Mouse (Mus musculus): ENCODE data around the gene Srsf1.
A peak's percentile ranks its signal among the peaks of the same experiment; 100 is the strongest.

Srsf1 gene

GRCm38 (mm10) chr11:88046944-88047794 is at the start of gene Srsf1:
TSS of gene Srsf1 (plus strand) at chr11:88047373.
- peak; percentile 97 to 98 for DNase-seq (ENCODE audit: low spot score in 2 of 2)

DNA sequence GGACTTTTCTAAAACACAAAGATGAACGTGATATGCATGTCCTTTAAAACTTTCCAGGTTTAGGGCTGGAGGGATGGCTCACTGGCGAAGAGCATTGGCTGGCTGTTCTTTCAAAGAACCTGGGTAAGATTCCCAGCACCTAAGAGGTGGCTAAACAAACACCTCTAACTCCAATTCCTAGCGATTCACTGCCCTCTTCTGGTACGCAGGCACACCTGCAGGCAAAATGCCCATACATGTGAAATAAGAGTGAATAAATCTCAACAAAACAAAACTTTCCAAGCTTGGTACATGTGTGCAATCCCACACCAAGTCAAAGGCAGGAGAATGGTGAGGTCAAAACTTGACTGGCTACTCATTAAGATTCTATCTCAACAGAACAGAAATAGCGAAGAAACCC is 47.4 kb upstream of the Srsf1 start:
- no peak for DNase-seq (ENCODE audit: low spot score in 2 of 2)

- DNase-seq (ENCODE audit: low spot score in 2 of 2): no peak
Measured at GRCm38 (mm10) chr11:88002738-88003137, 44.4 kb upstream of the Srsf1 start.

- no peak for DNase-seq (ENCODE audit: low spot score in 2 of 2)
Measured at GRCm38 (mm10) chr11:88004123-88004522, 43.0 kb upstream of the Srsf1 start.

GRCm38 (mm10) chr11:88008641-88009040 is 38.5 kb upstream of the Srsf1 start:
- DNase-seq (ENCODE audit: low spot score in 2 of 2): no peak

DNA sequence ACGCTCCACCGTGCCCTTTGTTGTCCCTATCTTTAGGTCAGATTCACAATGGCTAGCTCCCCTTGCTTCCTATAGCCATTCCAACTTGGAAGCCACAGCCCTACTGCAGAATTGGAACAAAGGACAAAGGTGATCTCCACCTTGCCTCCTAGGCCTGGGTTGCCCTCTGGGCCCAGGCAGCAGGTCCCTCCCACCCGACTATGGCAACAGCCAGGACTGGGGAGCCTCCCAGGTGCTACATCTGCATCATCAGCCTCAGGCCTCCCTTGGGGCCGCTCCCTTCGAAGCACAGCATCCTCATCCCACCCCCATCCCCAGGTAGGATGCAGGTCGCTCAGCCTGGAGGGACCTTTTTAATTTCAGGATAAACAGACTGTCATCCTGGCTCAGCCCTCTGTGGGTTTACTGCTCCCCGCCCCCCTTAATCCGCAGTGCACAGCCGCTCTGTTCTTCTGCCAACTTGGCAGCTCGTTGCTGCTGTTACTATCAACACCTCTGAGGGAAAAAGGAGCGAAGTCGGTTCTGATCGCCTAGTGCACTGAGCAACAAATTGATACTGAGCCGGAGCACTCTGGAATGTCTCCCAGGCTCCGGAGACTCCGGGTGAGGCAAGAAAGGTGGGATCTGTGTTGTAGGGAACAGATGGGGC is 37.5 kb upstream of the Srsf1 start:
- no peak for DNase-seq (ENCODE audit: low spot score in 2 of 2)

GRCm38 (mm10) chr11:88011208-88011913 is 35.8 kb upstream of the Srsf1 start:
- DNase-seq (ENCODE audit: low spot score in 2 of 2): no peak

DNA sequence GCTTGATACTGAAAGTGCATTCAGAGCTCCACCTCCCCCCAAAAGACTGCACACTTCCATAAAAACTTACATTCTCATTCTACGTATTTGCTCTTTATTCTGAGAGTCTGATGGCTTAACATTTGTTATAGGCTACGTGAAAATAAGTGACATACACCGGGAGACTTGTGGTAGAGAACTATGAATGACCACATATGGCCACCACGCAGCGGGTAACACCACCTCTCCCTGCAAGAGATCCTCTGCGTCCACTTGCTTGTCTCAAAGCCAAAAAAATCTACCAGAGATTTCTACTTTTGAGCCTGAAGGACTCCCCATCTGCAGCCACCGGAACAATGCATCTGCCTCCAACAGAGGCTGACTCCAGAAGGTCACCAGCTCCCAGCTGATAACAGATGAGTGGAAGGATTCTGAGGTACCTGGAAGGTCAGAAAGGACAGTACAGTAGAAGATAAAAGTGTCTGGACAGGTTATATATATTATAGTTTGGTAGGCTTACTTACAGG is 35.2 kb upstream of the Srsf1 start:
- DNase-seq (ENCODE audit: low spot score in 2 of 2): no peak

DNA sequence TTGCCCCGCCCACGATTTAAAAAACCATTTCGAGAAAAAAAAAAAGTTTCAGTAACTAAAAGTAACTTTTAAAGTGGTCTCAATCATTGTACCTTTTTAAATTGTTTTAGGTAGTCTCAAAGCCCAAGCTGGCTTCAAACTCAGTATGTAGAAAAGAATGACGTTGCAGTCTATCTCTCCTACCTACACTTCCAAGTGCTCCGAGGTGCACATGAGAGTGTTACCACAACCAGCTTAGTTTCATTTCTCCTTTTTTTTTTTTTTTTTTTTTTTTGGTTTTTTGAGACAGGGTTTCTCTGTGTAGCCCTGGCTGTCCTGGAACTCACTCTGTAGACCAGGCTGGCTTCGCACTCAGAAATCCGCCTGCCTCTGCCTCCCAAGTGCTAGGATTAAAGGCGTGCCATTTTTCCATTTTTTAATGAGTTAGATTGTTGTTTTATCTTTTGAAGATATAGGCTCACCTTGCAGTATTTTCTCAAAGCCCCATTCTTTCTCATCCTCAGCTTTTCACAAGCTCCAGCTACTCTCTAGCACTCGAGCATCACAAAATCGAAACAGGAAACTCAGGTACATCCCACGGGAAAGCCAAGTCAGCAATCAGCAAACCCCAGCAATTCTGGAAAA is 34.4 kb upstream of the Srsf1 start:
- no peak for DNase-seq (ENCODE audit: low spot score in 2 of 2)

GRCm38 (mm10) chr11:88013632-88014031 is 33.5 kb upstream of the Srsf1 start:
- no peak for DNase-seq (ENCODE audit: low spot score in 2 of 2)

- no peak for DNase-seq (ENCODE audit: low spot score in 2 of 2)
Measured at GRCm38 (mm10) chr11:88015161-88015560, 32.0 kb upstream of the Srsf1 start.

GRCm38 (mm10) chr11:88015795-88016194 is 31.4 kb upstream of the Srsf1 start:
- no peak for DNase-seq (ENCODE audit: low spot score in 2 of 2)

DNA sequence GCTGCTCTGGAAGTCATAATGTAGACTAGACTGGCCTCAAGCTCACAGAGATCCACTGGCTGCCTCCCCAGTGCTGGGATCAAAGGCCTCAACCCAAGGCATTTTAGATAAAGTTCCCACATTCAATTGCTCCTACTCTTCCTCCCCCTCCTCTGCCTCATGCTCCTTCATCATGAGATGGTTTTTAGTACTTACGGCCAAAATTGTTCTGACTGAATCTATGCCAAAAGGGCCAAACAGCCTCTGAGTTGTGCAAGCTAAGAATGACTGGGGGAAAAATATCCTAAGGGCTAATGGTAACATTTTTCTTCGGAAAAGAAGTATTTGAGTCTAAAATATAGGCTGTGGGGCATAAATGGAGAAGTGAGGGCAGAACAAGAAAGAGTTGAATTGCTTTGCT is 23.2 kb upstream of the Srsf1 start:
- no peak for DNase-seq (ENCODE audit: low spot score in 2 of 2)

DNA sequence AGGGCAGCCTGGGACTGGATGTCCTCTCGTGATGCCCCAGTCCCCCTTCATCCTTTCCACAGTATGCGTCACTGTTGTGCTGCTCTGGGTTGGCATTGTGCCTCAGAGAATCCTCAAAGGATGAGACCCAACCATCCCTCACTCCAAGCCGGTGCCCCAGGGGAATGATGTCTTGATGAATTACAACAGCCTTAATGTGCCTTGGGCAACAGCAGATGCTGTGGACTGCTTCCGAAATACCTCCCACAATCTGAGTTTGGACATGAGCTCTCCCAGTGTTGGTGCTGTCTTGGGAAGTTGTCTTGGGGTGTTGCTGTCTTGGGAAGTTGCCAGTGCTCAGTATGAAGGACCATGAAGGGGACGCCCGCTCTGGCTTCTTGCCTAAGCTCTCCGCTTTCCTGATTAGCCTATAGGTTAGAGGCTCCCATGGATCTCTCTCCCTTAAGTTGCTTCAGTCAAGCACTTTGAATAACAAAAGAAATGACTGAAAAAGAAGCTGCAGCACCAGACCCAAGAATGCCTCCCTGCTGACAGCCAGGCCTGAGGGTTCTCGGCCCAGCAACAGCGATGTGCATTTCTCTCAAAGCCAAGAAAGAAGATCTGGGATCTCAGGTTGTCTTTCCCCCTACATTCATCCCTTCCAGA is 19.7 kb upstream of the Srsf1 start:
- DNase-seq (ENCODE audit: low spot score in 2 of 2): no peak

- no peak for DNase-seq (ENCODE audit: low spot score in 2 of 2)
Measured at GRCm38 (mm10) chr11:88028193-88028684, 18.9 kb upstream of the Srsf1 start.

DNA sequence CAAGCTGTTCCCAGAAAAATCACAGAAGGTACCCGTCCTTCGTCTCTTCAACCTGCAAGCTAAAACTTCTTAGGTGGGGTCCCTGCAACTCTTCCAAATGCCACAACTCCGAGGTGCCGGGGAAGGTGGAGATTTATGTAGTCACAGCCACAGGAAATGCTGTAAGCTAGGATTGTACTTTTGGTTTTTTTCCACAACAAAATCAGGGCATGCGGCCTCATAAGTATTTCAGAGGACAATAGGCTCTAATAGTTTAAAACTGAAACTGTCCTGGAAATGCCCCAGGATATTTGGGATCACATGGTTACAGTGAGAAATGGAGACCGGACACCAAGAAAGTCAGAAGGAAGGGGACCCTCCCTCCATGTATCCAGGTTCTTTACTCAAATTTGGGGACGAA is 17.0 kb upstream of the Srsf1 start:
- no peak for DNase-seq (ENCODE audit: low spot score in 2 of 2)

GRCm38 (mm10) chr11:88030836-88031235 is 16.3 kb upstream of the Srsf1 start:
- no peak for DNase-seq (ENCODE audit: low spot score in 2 of 2)

DNA sequence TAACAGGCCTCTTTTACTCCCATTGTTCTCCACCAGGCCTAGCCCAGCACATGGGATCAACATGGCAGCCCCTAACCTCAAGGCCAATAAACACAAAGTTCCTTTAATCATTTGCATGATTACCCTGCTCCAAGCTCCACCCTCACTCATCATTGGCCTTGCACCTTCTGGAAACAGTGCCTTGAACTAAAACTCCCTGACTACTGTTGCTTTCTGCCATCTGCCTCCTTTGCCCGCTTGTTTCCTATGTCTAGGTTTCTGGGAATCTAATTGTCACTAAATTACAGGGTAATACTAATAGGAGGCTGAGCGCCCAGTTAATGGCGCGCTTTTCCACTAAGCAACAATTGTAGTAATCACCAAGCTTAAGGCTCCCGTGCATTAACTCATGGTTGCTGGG is 15.4 kb upstream of the Srsf1 start:
- no peak for DNase-seq (ENCODE audit: low spot score in 2 of 2)

DNA sequence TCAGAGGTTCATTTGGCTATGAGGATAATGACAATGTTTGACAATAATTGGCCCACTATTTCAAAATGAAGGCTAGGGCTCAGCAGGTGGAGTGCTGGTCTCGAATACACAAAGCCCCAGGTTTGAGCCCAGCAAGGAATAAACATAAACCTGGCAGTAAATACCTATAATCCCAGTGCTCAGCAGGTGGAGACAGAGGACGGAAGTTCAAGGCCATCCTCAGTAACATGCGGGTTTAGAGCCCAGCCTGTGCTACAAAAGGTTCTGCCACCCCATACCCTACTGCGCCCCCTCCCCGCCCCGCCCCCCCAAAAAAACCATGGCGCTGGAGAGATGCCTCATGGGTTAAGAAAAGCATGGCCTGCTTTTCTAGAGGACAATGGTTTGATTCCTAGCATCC is 11.2 kb upstream of the Srsf1 start:
- DNase-seq (ENCODE audit: low spot score in 2 of 2): no peak

GRCm38 (mm10) chr11:88036761-88037251 is 10.4 kb upstream of the Srsf1 start:
- no peak for DNase-seq (ENCODE audit: low spot score in 2 of 2)

DNA sequence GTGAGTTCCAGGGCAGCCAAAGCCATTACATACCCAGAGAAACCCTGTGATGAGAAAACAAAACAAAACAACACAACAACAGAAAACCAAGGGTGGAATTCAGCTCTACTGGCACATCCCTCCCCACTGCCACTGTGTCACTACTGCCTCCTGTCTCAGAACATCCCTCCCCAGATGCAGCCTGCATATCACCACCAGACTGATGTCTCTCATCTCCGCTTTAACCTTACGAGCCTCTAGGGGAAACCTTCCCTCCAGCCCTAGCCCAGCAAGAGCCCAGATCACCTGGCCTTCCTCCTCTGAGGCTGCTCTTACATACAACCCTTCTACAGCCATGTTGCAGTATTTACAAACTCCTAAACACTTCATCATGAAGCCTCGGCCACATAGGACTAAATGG is 9.8 kb upstream of the Srsf1 start:
- DNase-seq (ENCODE audit: low spot score in 2 of 2): no peak

Measured in natural killer cell, adult 2 months (primary cell).